Mouse (Mus musculus): Measurements from ENCODE around the gene Pnkd. TPM values are rescaled to one million over a fixed set of nuclear protein-coding genes. Genes with fewer than 3 reads are reported as not detected.
A peak's percentile ranks its signal among the peaks of the same experiment; 100 is the strongest.

The Pnkd gene
- polyA plus RNA-seq, 1 experiment: 50.1 TPM

GRCm38 (mm10) chr1:74387386-74387988 lies 102.8 kb downstream of the Pnkd start:
- H3K4me1 ChIP-seq (replicated peaks; ENCODE audit: control insufficient read depth, insufficient read depth, low read length): peaks cover 30% of the 10 kb centered on the region

GRCm38 (mm10) chr1:74388398-74388920 lies 103.7 kb downstream of the Pnkd start:
- TF ChIP-seq POLR2A (IDR thresholded peaks at IDR 0.05; ENCODE audit: control insufficient read depth, extremely low read depth, insufficient read depth, low read length, poor library complexity) (no peak), CTCF (IDR thresholded peaks at IDR 0.05; ENCODE audit: borderline replicate concordance, control insufficient read depth, extremely low read depth, insufficient read depth, low read length, poor library complexity) (no peak)
- no peaks in the 10 kb centered on the region for H3K27me3 ChIP-seq (ENCODE audit: control insufficient read depth, insufficient read depth, low read length)
- 94% methylated on average over 7 of the region's 7 CpGs for WGBS
- no peak overlapping the region for H3K4me3 ChIP-seq (ENCODE audit: control insufficient read depth, insufficient read depth, low read length)
- H3K36me3 ChIP-seq (ENCODE audit: control insufficient read depth, insufficient read depth, low read length): no peaks in the 10 kb centered on the region
- no peak overlapping the region for H3K27ac ChIP-seq (ENCODE audit: control insufficient read depth, insufficient read depth, low read length)
- H3K4me1 ChIP-seq (replicated peaks; ENCODE audit: control insufficient read depth, insufficient read depth, low read length): peaks cover 40% of the 10 kb centered on the region
- no peak for DNase-seq

More at GRCm38 (mm10) chr1:74387386-74387988, 102.8 kb downstream of the Pnkd start:
- no peaks in the 10 kb centered on the region for H3K36me3 ChIP-seq (ENCODE audit: control insufficient read depth, insufficient read depth, low read length)
- peak overlapping the region; percentile 76 for H3K4me3 ChIP-seq (ENCODE audit: control insufficient read depth, insufficient read depth, low read length)
- no peaks in the 10 kb centered on the region for H3K27me3 ChIP-seq (ENCODE audit: control insufficient read depth, insufficient read depth, low read length)
- 50% methylated on average over 15 of the region's 15 CpGs for WGBS
- TF ChIP-seq POLR2A (IDR thresholded peaks at IDR 0.05; ENCODE audit: control insufficient read depth, extremely low read depth, insufficient read depth, low read length, poor library complexity) (no peak), CTCF (IDR thresholded peaks at IDR 0.05; ENCODE audit: borderline replicate concordance, control insufficient read depth, extremely low read depth, insufficient read depth, low read length, poor library complexity) (no peak)
- DNase-seq: no peak
- H3K27ac ChIP-seq (ENCODE audit: control insufficient read depth, insufficient read depth, low read length): peak overlapping the region; percentile 86

DNA sequence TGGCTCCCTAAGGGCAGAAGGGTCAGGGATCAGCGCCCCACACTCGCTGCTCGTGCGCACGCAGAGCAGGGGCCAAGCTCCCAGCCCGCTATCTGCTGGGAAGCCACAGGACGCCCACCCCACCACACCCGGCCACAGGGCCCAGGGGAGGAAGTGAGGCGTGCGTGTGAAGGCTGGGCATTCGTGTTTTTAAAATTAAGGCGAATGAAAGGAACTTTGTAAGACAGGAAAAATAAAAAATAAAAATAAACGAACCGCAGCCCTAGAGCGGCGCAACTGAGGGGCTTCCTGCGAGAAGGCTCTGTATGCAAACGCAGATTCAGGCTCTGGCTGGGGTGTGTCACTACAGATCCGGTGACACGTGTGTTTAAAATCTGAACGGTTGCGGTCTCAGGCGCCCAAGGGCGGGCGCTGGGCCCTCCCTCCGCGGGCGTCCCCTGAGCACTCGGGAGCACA lies 105.1 kb downstream of the Pnkd start:
- TF ChIP-seq POLR2A (IDR thresholded peaks at IDR 0.05; ENCODE audit: control insufficient read depth, extremely low read depth, insufficient read depth, low read length, poor library complexity): no peak
- TF ChIP-seq CTCF (IDR thresholded peaks at IDR 0.05; ENCODE audit: borderline replicate concordance, control insufficient read depth, extremely low read depth, insufficient read depth, low read length, poor library complexity): no peak
- Histone ChIP-seq H3K4me1 (replicated peaks; ENCODE audit: control insufficient read depth, insufficient read depth, low read length) (peaks cover 40% of the 10 kb centered on the region), H3K27me3 (ENCODE audit: control insufficient read depth, insufficient read depth, low read length) (no peaks in the 10 kb centered on the region), H3K36me3 (ENCODE audit: control insufficient read depth, insufficient read depth, low read length) (peaks cover 3% of the 10 kb centered on the region), H3K4me3 (ENCODE audit: control insufficient read depth, insufficient read depth, low read length) (peak overlapping the region; percentile 23), H3K27ac (ENCODE audit: control insufficient read depth, insufficient read depth, low read length) (peak overlapping the region; percentile 38; the same call in 1 of the 2 replicates)
- peak; percentile 62 for DNase-seq
- WGBS: 2% methylated on average over 29 of the region's 29 CpGs

- DNase-seq: peak; percentile 68
Measured at GRCm38 (mm10) chr1:74390287-74390906, 105.7 kb downstream of the Pnkd start.

GRCm38 (mm10) chr1:74390924-74391748 lies 106.4 kb downstream of the Pnkd start, which contains the start of gene Ctdsp1:
Ctdsp1 (plus strand) TSS chr1:74391509.
- H3K4me3 ChIP-seq (ENCODE audit: control insufficient read depth, insufficient read depth, low read length): peak within 1 kb of the TSS; percentile 82
- peak within 1 kb of the TSS; percentile 30 for H3K27ac ChIP-seq (ENCODE audit: control insufficient read depth, insufficient read depth, low read length)
- TF ChIP-seq CTCF (IDR thresholded peaks at IDR 0.05; ENCODE audit: borderline replicate concordance, control insufficient read depth, extremely low read depth, insufficient read depth, low read length, poor library complexity) (peak; percentile 44; the same call in 1 of the 2 replicates), POLR2A (IDR thresholded peaks at IDR 0.05; ENCODE audit: control insufficient read depth, extremely low read depth, insufficient read depth, low read length, poor library complexity) (peak; percentile 22; the same call in 1 of the 2 replicates)
- no peaks in the 10 kb centered on the region for H3K27me3 ChIP-seq (ENCODE audit: control insufficient read depth, insufficient read depth, low read length)
- H3K36me3 ChIP-seq (ENCODE audit: control insufficient read depth, insufficient read depth, low read length): peaks cover 7% of the 10 kb centered on the region
- WGBS: 3% methylated on average over 50 of the region's 51 CpGs
- peak; percentile 94 for DNase-seq
- peaks cover 40% of the 10 kb centered on the region for H3K4me1 ChIP-seq (replicated peaks; ENCODE audit: control insufficient read depth, insufficient read depth, low read length)

More at GRCm38 (mm10) chr1:74390287-74390906, 105.7 kb downstream of the Pnkd start:
- peaks cover 7% of the 10 kb centered on the region for H3K36me3 ChIP-seq (ENCODE audit: control insufficient read depth, insufficient read depth, low read length)
- H3K27me3 ChIP-seq (ENCODE audit: control insufficient read depth, insufficient read depth, low read length): no peaks in the 10 kb centered on the region
- H3K4me1 ChIP-seq (replicated peaks; ENCODE audit: control insufficient read depth, insufficient read depth, low read length): peaks cover 40% of the 10 kb centered on the region
- peak overlapping the region; percentile 23; the same call in 1 of the 2 replicates for H3K4me3 ChIP-seq (ENCODE audit: control insufficient read depth, insufficient read depth, low read length)
- H3K27ac ChIP-seq (ENCODE audit: control insufficient read depth, insufficient read depth, low read length): peak overlapping the region; percentile 30; the same call in 1 of the 2 replicates
- no peak for TF ChIP-seq POLR2A (IDR thresholded peaks at IDR 0.05; ENCODE audit: control insufficient read depth, extremely low read depth, insufficient read depth, low read length, poor library complexity)
- peak; percentile 78 for TF ChIP-seq CTCF (IDR thresholded peaks at IDR 0.05; ENCODE audit: borderline replicate concordance, control insufficient read depth, extremely low read depth, insufficient read depth, low read length, poor library complexity)
- 3% methylated on average over 21 of the region's 21 CpGs for WGBS

Measured in thymus, adult 2 months (tissue).